Mouse (Mus musculus): Measurements from ENCODE around the gene Dpp4.

Dpp4 gene

GRCm38 (mm10) chr2:62412081-62412821, at the start of gene Dpp4:
Gene Dpp4, minus strand, starts transcription at chr2:62412231.
- no peak for DNase-seq (ENCODE audit: low read depth, low spot score)

GRCm38 (mm10) chr2:62460815-62461450, 48.9 kb upstream of the Dpp4 start:
- no peak for DNase-seq (ENCODE audit: low read depth, low spot score)

GRCm38 (mm10) chr2:62460231-62460710, 48.2 kb upstream of the Dpp4 start:
- no peak for DNase-seq (ENCODE audit: low read depth, low spot score)

GRCm38 (mm10) chr2:62459241-62460174, 47.5 kb upstream of the Dpp4 start:
- no peak for DNase-seq (ENCODE audit: low read depth, low spot score)

GRCm38 (mm10) chr2:62458070-62458469, 46.0 kb upstream of the Dpp4 start:
- peak; percentile 19 for DNase-seq (ENCODE audit: low read depth, low spot score)

- no peak for DNase-seq (ENCODE audit: low read depth, low spot score)
These were observed 43.0 kb upstream of the Dpp4 start for GRCm38 (mm10) chr2:62454991-62455390.

GRCm38 (mm10) chr2:62454033-62454432, 42.0 kb upstream of the Dpp4 start:
- DNase-seq (ENCODE audit: low read depth, low spot score) = no peak

GRCm38 (mm10) chr2:62450364-62450763, 38.3 kb upstream of the Dpp4 start:
- no peak for DNase-seq (ENCODE audit: low read depth, low spot score)

GRCm38 (mm10) chr2:62449692-62450346, 37.8 kb upstream of the Dpp4 start:
- no peak for DNase-seq (ENCODE audit: low read depth, low spot score)

- DNase-seq (ENCODE audit: low read depth, low spot score) = peak; percentile 75
These were observed 28.9 kb upstream of the Dpp4 start for GRCm38 (mm10) chr2:62440802-62441544.

- DNase-seq (ENCODE audit: low read depth, low spot score) = no peak
These were observed 28.1 kb upstream of the Dpp4 start for GRCm38 (mm10) chr2:62440083-62440482.

GRCm38 (mm10) chr2:62431245-62431795, 19.3 kb upstream of the Dpp4 start:
- no peak for DNase-seq (ENCODE audit: low read depth, low spot score)

GRCm38 (mm10) chr2:62425941-62426340, 13.9 kb upstream of the Dpp4 start:
- DNase-seq (ENCODE audit: low read depth, low spot score) = no peak

- DNase-seq (ENCODE audit: low read depth, low spot score) = no peak
These were observed 11.3 kb upstream of the Dpp4 start for GRCm38 (mm10) chr2:62423343-62423776.

- DNase-seq (ENCODE audit: low read depth, low spot score) = no peak
These were observed 10.7 kb upstream of the Dpp4 start for GRCm38 (mm10) chr2:62422515-62423342.

- DNase-seq (ENCODE audit: low read depth, low spot score) = no peak
These were observed 9.2 kb upstream of the Dpp4 start for GRCm38 (mm10) chr2:62421229-62421628.

GRCm38 (mm10) chr2:62420045-62420444, 8.0 kb upstream of the Dpp4 start:
- DNase-seq (ENCODE audit: low read depth, low spot score) = no peak

- no peak for DNase-seq (ENCODE audit: low read depth, low spot score)
These were observed 5.2 kb upstream of the Dpp4 start for GRCm38 (mm10) chr2:62417233-62417632.
